Mouse (Mus musculus) erythroblast, embryonic 14.5 days (primary cell): Measurements from ENCODE around the gene Sf3b3. TPM values are rescaled to one million over a fixed set of nuclear protein-coding genes. Genes with fewer than 3 reads are reported as not detected.

ENCODE experiments used
- H3K27me3 ChIP-seq: 2 replicates; pipeline ENCODE4 v1.6.1; 2012; ENCODE audit warnings: inconsistent platforms; ENCODE audit not compliant: control insufficient read depth
- H3K36me3 ChIP-seq: 2 replicates; pipeline ENCODE4 v1.6.1; 2012; ENCODE audit warnings: mild to moderate bottlenecking, inconsistent platforms; ENCODE audit not compliant: control insufficient read depth
- H3K4me1 ChIP-seq: 2 replicates; pipeline ENCODE4 v1.6.1; 2012; ENCODE audit warnings: inconsistent platforms; ENCODE audit not compliant: control insufficient read depth
- H3K4me3 ChIP-seq: replicated peaks from 2 replicates; pipeline ENCODE3; 2012; ENCODE audit warnings: moderate library complexity, mild to moderate bottlenecking, inconsistent platforms
- H3K9me3 ChIP-seq: 2 replicates; pipeline ENCODE4 v1.6.1; 2012; ENCODE audit warnings: low read length, inconsistent platforms, mixed read lengths; ENCODE audit not compliant: control insufficient read depth
- GATA1 ChIP-seq: IDR thresholded peaks from 2 replicates; pipeline ENCODE4 v1.6.1; 2012; ENCODE audit warnings: low read length, inconsistent platforms, mixed read lengths
- TAL1 ChIP-seq: IDR thresholded peaks from 3 replicates; pipeline ENCODE4 v1.6.1; 2012; ENCODE audit warnings: low read length, inconsistent platforms, mixed read lengths
- polyA plus RNA-seq: library from polyadenylated mRNA; stranded (reverse); fragments of >175 nt; gene quantifications from 2 replicates; pipeline ENCODE4 v1.2.3, GENCODE M21; 2012

The Sf3b3 gene
- polyA plus RNA-seq, 1 experiment: 0.49 TPM

DNA sequence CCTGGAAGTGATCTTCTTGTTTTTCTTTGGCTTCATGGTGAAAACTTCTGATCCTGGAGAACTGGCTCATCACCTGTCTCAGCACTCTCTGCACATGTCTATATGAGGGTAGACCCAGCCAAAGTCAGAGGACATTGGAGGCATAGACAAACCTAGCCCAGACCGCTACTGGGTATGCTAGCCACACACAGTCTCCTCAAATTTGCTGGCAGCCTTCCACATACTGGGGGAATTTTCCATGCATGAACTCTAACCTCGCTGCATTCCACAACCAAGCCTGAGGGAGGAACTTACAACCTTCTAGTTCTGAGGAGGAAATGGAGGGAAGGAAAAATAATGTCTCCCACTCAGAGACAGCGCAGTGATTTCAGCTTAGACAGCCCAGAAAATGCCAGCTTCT is 72.5 kb downstream of the Sf3b3 start:
- H3K4me3 ChIP-seq: no peak overlapping the region
- H3K36me3 ChIP-seq: no peaks in the 10 kb centered on the region
- TF ChIP-seq GATA1 (no peak), TAL1 (no peak)
- peaks cover 34% of the 10 kb centered on the region for H3K4me1 ChIP-seq
- H3K27me3 ChIP-seq: no peaks in the 10 kb centered on the region
- H3K9me3 ChIP-seq: peaks cover 8% of the 10 kb centered on the region

DNA sequence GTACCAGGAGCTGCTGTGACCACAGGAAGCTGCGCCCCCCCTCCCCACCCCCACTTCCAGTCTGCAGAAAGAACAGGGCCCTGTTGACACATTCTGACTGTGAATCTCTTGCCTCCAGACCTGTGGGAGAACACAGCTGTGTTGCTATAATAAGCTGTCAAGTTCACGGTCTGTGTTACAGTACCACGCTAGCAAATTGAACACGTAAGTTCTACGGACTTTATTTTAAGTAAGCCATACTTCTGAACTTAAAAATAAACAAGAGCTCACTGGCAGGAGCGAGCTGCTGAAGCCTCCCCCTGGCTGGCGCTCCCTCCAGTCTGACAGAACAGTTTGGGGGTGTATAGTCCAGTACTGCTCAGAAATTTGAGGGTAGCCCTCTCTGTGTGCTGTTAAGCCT is 74.1 kb downstream of the Sf3b3 start:
- Histone ChIP-seq H3K36me3 (no peaks in the 10 kb centered on the region), H3K27me3 (no peaks in the 10 kb centered on the region), H3K4me1 (peaks cover 35% of the 10 kb centered on the region), H3K4me3 (no peak overlapping the region), H3K9me3 (peaks cover 8% of the 10 kb centered on the region)
- TF ChIP-seq GATA1: no peak
- no peak for TF ChIP-seq TAL1

DNA sequence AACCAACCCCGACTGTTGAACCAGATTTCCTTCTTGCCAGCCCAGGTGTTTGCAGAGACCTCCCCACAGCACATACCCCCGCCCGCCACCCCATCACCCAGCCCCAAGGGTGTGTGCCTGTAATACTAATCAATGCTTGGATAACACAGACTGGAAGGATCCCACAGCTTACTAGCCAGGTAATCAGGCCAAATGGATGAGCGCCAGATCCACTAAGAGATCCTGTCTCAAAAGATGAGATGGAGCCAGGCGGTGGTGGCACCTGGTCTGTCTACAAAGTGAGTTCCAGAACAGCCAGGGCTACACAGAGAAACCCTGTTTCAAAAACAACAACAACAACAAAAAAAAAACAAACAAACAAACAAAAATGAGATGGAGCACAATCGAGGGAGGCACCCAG is 79.3 kb downstream of the Sf3b3 start:
- TF ChIP-seq TAL1 (no peak), GATA1 (no peak)
- Histone ChIP-seq H3K36me3 (no peaks in the 10 kb centered on the region), H3K4me3 (no peak overlapping the region), H3K27me3 (no peaks in the 10 kb centered on the region), H3K9me3 (no peaks in the 10 kb centered on the region), H3K4me1 (peaks cover 33% of the 10 kb centered on the region)

DNA sequence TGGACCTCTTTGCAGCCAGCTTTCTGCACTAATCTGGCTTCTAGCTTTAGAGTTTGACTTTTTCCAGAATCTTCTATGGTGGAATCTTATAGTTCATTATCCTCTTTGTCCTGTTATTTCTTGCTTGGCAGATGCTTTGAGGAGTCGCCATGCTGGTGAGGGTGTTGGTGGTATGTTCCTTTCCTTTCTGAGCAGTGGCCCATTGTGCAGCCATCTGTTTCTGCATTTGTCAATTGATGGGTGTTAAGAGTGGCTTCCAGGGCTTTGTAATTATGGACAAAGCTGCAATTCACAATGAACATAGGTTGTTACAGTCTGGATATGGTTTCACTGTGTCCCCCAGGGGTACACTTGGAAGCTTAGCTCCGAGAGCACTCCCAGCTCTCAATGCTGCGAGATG is 81.9 kb downstream of the Sf3b3 start:
- H3K4me3 ChIP-seq: no peak overlapping the region
- no peak for TF ChIP-seq TAL1
- H3K4me1 ChIP-seq: peaks cover 28% of the 10 kb centered on the region
- H3K36me3 ChIP-seq: no peaks in the 10 kb centered on the region
- no peaks in the 10 kb centered on the region for H3K9me3 ChIP-seq
- no peaks in the 10 kb centered on the region for H3K27me3 ChIP-seq

DNA sequence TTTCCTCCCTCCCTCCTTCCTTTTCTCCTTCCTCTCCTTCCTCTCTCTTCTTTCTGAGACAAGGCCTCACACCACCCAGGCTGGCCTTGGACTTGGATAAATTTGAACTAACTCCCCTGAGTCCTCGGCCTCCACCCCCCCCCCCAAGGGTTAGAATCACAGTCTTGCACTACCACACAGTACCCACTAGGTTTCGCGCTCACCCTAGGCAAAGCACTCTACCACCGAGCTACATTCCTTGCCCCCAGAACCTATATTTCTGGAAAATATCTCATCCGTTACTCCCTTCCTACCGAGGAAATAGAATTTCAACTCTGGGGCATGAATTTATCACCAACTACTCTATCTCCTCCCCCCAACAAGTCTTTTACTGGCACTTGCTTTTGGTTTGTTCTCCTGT is 84.6 kb downstream of the Sf3b3 start:
- H3K4me3 ChIP-seq: no peak overlapping the region
- TF ChIP-seq GATA1 (no peak), TAL1 (no peak)
- H3K4me1 ChIP-seq: peaks cover 16% of the 10 kb centered on the region
- no peaks in the 10 kb centered on the region for H3K36me3 ChIP-seq
- no peaks in the 10 kb centered on the region for H3K27me3 ChIP-seq
- no peaks in the 10 kb centered on the region for H3K9me3 ChIP-seq

DNA sequence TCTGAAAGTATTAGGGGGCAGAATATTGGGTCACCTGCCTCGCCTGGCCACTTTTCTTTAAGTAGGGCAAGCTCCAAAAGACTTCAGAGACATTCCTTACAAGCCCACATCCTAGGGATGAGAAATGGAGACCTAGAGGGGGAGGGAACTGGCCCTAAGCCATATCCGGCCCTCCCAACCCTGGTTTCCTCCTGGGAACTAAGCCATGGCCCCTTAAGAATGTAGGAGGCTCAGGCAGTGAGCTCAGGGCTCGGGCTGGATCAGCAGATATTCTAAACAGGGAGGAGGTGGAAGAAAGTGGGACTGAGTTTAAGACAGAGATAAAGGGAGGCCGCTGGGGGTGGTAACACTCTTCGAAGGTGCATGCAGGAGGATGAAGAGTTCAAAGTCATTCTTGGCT is 85.4 kb downstream of the Sf3b3 start:
- TF ChIP-seq GATA1: no peak
- TF ChIP-seq TAL1: no peak
- H3K36me3 ChIP-seq: no peaks in the 10 kb centered on the region
- no peaks in the 10 kb centered on the region for H3K27me3 ChIP-seq
- H3K4me3 ChIP-seq: no peak overlapping the region
- H3K4me1 ChIP-seq: peaks cover 17% of the 10 kb centered on the region
- H3K9me3 ChIP-seq: no peaks in the 10 kb centered on the region

DNA sequence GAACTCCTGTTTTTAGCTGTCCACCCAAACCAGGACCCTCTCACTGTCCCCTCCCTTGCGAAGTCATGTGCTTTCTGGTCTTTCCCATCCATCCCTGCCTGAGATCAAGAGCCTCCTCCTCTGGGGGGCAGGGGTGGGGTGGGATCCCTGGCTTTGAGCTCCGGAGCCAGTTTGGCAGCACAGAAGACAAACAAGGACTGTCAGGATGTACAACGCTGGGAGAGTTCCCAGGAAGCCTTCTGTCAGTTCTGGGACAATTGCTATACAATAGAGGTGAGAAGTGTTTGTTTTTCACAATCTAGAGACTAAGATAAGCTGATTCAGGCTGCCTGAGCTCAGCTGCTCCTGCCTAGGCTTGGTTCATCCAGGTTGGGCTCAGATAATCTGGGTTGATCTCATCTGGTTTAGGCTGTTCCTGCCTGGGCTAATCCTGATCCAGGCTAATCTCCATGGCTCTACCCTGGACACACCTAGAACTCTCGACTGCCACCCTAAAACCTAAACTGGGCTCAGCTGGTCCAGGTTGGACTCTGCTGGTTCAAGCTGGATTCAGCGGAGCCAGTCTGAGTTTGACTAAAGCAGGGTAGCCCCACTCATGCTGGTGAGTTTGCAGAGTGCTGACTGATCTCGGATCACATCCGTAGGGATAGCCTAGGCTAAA is 86.2 kb downstream of the Sf3b3 start:
- TF ChIP-seq GATA1 (no peak), TAL1 (no peak)
- Histone ChIP-seq H3K4me1 (peaks cover 21% of the 10 kb centered on the region), H3K36me3 (no peaks in the 10 kb centered on the region), H3K4me3 (no peak overlapping the region), H3K27me3 (no peaks in the 10 kb centered on the region), H3K9me3 (no peaks in the 10 kb centered on the region)

Other genes starting within 250 kb of the Sf3b3 start
- 5.9 and 6.5 TPM in 2 replicates for gene Vac14, start 228.2 kb downstream of the Sf3b3 start, polyA plus RNA-seq
- gene Mtss1l, start 125.3 kb downstream of the Sf3b3 start, polyA plus RNA-seq: 0.05 and 0.12 TPM in 2 replicates
- not detected in 2 replicates for gene Il34, start 40.9 kb downstream of the Sf3b3 start, polyA plus RNA-seq
- 0.56 and 0.67 TPM in 2 replicates for gene Cog4, start 187 bp downstream of the Sf3b3 start, polyA plus RNA-seq
- gene Fuk, start 55.7 kb upstream of the Sf3b3 start, polyA plus RNA-seq: 0.31 and 0.47 TPM in 2 replicates
- 8.8 and 11.7 TPM in 2 replicates for gene St3gal2, start 73.1 kb upstream of the Sf3b3 start, polyA plus RNA-seq
- gene Ddx19a, start 151.0 kb upstream of the Sf3b3 start, polyA plus RNA-seq: 4.4 and 5.7 TPM in 2 replicates
- gene Ddx19b, start 185.0 kb upstream of the Sf3b3 start, polyA plus RNA-seq: 0.09 and 0.20 TPM in 2 replicates
- gene Aars, start 186.4 kb upstream of the Sf3b3 start, polyA plus RNA-seq: 4.3 and 8.5 TPM in 2 replicates
- 4.8 and 5.0 TPM in 2 replicates for gene Exosc6, start 209.6 kb upstream of the Sf3b3 start, polyA plus RNA-seq
- gene Clec18a, start 245.6 kb upstream of the Sf3b3 start, polyA plus RNA-seq: not detected in 2 replicates
- gene Pdpr, start 247.8 kb upstream of the Sf3b3 start, polyA plus RNA-seq: 0.05 TPM in 1 of 2 replicates, not detected in the other